Mouse (Mus musculus): ENCODE data around the gene Adgrb3.

The Adgrb3 gene

DNA sequence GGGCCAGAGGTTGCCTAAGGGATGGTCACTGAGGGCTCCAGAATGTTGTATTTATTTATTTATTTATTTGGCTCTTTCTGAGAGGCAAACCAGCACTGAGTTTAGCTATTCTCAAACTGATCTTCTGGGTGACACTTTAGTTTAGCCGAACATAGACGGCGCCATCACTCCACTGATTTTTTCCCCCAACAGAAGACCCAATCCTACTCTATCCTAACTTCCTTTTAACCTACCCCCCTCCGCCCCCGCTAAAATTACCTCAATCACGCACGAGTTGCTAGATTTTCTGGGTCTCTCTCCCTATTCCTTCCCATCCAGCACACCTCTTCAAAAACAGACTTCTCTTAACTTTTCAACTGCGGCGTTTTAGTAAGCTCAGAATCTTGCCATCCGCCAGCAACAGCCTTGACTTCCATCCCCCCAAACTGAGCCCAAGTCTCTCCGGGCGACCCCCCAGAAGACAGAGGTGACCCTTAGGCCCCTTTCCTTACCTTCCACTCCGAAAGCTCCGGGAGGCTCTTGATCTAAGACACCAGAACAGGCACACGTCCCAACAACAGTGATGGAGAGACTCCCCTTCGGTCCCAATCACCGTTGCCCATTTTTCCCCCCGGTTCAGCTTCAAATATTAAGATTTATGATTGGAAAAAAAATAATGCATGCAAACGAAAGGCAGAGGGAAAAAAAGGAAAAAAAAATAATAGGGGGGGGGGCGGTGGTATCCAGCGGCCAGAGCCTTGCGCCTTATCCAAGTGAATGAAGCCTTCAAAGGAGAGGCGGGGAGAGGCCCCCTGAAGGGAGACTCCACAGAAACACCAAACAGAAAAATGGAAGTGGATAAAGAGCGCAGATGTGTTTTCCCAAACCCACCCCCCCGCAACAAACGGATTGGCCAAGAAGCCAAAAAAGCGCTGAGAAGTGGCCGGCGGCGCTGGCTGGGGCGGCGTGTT is at the start of gene Adgrb3:
TSS of gene Adgrb3 (minus strand) at position 737 of the 950 bp plus-strand sequence.
- peak; percentile 55 to 56 for DNase-seq

DNA sequence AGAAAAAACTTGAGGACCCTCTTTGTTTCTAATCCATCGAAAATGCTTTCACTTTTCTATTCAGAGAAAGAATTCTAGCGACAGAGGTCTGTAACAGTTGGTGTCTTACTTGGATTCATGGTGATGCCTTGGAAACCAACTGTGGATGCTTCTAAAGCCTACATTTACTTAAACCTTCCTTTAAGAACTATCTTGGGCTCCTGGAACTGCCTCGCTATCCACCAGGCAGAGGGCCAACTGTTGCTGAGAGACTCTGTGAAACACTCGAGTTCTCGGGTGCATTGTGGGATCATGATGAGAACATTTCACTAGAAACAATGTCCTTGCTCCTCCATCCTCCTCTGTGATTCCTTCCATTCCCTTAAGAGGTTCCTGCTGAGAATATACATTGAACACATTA is 48.0 kb upstream of the Adgrb3 start:
- no peak for DNase-seq

DNA sequence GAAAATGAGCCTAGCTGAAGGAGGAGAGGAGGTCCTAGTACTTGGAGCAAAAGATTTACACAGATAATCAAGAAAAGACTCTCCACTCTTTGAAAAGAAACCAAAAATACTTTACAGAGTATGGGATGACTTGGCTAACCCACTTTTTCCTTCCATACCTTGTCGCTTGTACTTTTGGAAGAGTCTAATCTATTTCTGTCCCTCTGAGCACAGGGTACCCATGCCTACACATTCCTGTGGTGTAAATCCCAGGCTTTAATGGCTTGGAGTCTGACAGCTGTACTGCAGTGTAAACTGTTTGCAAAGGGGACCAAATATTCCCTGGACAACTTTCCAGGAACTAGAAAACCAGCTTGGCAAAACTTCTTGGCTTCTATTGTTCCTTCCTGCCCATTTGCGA is 28.0 kb upstream of the Adgrb3 start:
- no peak for DNase-seq

DNA sequence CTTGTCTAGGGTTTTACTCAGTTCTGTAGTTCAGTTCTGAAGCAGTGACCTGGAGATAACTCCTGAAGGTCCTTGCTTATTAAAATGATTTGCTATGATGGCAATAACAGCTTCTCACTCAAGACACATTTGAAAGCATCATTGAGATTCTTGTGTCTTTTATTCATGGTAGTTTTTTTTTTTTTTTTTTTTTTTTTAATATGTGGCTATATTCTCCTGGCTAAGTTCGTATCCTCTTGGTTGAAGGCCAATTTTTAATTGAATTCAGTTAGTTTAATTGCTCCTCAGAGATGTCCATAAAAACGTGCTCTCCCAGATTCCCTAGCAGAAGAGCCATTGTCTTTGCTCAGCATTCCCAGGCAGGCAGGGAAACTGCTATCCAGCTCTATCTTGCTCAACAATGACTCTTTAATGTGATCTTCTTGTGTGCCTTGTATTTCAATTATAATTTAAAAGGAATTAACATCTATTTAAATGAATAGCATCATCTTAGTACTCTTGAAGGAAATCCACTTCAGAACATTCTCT is 25.0 kb upstream of the Adgrb3 start:
- DNase-seq, result no peak

DNA sequence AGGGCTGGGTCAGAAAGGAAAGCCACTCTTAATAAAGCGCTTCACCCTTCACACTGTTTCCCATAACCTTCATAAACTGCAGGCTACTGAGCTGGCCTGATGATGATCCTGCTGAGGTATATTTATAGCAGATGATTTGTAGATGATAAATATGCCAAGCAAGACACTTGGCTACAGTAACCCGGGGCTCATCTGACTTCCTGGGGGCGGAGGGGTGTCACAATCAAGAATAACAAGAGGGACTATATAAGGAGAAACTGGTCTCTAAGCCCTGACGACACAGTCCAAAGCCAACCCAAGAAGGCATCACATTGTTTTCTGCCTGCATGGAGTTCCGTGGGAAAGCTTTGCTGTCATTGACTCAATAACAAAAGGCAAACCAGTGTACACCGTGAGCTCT is 2.8 kb upstream of the Adgrb3 start:
- peak; percentile 11 to 30 for DNase-seq

DNA sequence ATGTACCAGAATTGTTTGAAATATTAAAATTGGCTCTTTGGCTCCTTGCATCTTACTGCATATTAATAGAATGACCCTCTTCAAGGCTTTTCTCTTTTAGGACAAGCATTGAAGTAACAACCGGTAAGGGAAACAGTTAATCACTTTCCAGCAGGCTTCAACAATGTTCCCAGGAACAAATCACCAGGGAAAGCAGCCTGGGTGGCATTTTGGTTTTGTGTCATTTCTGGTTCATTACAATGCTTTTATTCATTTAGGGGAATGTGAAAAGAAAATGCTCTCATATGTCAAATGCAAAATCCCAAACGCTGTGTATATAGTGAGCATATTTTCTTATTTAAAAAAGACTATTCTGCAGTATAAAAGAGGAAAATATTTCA is 2.0 kb upstream of the Adgrb3 start:
- no peak for DNase-seq

DNA sequence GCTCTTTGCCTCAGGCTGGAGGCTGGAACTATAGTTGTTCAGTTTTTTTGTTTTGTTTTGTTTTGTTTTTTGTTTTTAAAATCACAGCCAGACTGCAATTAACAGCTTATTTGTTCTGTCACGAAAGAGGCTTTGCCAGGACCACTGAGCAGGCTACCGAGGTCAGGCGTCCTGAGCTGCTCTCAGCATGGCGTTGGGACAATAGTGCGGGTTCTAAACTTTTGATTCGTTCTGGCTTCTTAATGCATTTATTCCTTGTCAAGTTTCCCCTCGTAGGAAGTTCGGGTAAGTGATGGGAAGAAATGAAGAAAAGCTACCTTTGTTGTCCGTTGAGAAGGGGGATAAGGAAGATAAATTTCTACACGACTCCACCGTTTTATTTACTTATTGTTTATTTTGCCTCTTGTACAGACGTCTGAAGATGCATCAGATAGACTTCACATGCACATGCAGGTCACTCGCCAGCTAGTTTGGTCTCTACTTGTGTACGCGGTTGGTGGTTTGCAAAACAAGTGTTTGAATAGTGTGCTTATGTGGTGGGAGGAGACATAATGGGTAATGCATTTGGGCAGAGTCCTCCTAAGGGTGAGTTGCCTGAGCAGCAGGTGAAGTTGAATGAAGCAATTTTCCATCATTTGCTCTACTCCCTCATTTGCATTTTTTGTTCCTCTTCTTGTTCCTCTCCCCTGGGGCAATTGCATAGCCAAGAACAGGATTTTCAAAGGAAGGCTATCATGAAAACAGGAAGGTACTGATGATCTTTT is 1.4 kb upstream of the Adgrb3 start:
- peak; percentile 7 to 39 for DNase-seq

- DNase-seq, result peak; percentile 86 to 91
Observed at GRCm38 (mm10) chr1:25829921-25830751, 629 bp upstream of the Adgrb3 start.

- DNase-seq, result peak; percentile 51 to 63
Observed at GRCm38 (mm10) chr1:25828071-25828755, 1.3 kb downstream of the Adgrb3 start.

- peak; percentile 27 to 56 for DNase-seq
Observed at GRCm38 (mm10) chr1:25827436-25827835, 2.1 kb downstream of the Adgrb3 start.

DNA sequence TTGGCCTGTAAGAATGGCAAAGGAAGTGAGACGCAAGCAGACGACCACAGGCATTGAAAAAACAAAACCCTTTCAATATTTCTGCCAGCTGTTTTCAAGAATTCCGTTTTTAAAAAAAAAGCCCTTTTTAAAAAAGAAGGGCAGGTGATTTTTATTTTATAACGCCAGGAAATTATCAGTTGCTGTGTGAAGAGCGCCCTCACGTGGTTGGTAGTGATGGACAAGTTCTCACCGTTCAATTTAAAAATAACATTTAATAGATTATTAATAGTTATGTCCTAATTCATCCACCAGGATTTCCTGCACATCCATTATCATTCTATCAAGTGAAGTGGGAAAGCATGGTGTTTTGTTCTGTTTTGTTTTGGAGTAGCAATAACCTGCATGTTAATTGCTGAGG is 2.7 kb downstream of the Adgrb3 start:
- DNase-seq, result peak; percentile 84 to 85

DNA sequence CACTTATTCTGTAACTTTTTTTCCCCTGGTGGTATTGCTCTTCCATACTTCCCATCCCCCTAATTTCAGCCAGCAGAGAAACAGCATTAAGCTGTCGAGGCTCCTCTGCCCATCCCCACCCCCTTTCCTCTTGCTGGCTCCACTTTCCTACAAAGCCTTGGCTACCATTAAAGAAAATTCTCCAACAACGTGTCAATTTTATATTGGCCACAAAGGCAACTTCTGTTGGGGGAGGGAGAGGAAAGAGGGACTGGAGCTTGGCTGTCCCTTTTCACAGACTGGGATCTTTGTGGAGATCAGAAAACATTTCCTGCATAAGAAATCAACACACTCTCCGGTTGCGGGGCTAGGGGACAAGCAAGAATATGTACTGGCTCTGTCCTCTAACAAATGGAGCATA is 4.9 kb downstream of the Adgrb3 start:
- DNase-seq, result peak; percentile 41 to 52

DNA sequence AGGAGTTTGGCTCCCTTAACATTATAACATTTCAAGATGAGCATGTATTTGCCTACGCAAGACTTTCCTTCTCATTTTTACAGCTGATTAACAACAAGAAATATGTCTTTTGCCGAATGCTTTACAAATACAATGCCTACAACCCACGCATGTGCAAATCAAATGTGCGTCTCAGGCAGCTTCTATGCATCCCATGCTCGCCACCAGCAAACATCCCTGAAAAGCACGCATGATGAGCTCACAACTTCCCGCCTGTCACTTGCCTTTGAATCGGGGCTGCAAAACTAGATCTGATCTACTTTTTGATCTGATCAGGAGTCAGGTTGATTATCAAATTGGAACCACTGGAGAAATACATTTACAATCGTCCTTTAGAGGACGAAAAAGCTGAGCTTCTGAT is 5.5 kb downstream of the Adgrb3 start:
- peak in 1 of 2 experiments; percentile 33 for DNase-seq

DNA sequence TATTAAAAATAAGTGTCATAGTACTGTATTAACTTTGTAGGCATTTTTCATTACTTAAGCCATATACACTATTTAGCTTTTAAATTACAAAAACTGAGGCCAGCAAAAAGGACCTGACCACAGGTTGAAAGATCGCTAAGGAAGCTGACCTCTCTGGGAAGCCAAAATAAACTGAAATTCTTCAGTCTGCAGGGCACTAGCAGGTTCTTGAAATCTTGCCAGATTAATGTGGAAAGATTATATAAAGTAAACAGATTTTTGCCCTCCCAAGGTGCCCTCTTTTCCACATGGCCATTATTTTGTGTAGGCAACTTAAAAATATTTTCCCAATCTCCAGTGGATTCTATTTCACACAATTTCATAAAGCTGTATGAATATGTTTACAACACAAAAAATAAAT is 14.0 kb downstream of the Adgrb3 start:
- peak in 1 of 2 experiments; percentile 22 for DNase-seq

- DNase-seq, result no peak
Observed at GRCm38 (mm10) chr1:25778784-25779183, 50.7 kb downstream of the Adgrb3 start.

DNA sequence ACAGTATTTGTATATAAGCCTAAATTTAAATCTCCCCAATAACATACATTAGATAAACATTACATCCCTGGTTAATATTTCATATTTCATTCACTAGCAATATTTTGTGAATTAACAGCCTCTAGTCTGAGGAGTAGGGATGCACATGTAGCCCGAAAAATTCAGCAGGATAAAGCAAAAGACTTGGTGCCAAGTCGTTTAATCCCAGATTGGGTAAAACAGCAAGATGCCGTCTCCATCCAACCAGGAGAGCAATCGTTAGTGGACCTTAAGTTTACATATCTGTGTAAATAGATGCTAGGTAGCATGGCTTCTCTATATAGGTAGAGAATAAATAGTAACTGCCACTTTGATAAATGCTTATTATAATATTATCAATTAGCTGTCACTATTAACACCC is 52.0 kb downstream of the Adgrb3 start:
- peak in 1 of 2 experiments; percentile 38 for DNase-seq

DNA sequence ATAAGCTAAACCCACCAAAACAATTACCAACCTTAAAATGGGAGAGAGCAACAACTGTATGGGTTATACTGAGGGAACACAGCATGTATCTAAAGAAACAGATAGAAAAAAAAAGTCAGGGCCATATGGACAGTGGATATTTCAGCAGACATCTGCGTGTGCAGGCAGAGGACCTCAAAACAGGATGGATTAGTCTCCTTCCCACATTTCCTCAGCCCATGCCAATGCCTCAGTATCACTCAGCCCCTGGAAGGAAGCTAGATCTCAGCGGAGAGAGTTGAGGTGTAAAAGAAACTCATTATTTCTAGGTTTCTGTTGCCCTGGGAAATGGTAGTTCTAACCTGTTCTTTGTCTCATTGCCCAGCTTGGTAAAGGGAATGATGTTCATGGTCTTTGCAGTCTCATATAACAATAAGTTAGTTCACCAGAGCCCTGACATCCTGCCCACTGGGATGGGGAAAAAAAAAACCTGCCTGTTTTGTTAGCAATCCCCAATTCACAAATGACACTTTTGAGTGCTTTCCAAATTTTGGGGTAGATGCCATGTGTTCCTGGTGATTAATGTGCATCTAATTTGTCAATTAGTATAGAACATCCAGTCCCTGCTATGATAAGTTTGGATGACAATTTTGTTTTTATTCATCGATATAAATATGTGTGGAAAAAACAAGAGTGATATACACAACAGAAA is 53.9 kb downstream of the Adgrb3 start:
- DNase-seq, result peak in 1 of 2 experiments; percentile 38

- no peak for DNase-seq
Observed at GRCm38 (mm10) chr1:25768958-25769357, 60.5 kb downstream of the Adgrb3 start.

GRCm38 (mm10) chr1:25755265-25755664 is 74.2 kb downstream of the Adgrb3 start:
- no peak for DNase-seq

DNA sequence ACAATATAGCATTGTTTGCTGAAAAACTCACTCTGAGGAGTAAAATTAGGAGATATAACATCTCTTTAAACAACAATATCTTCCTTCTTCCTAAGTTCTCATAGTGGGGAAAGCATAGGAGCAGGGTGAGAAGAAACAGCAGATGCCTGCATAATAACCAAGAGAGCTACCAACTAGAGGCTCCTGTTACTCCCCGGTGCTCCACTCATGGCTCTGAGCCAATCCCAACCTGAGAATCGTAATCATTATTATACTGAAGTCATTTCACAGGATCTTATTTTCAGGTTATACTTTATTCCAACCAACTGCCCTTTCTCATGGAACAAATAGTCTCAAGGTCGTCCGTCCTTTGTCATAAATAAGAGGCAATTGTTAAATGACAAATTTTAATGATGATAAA is 75.0 kb downstream of the Adgrb3 start:
- DNase-seq, result peak; percentile 53 to 69

DNA sequence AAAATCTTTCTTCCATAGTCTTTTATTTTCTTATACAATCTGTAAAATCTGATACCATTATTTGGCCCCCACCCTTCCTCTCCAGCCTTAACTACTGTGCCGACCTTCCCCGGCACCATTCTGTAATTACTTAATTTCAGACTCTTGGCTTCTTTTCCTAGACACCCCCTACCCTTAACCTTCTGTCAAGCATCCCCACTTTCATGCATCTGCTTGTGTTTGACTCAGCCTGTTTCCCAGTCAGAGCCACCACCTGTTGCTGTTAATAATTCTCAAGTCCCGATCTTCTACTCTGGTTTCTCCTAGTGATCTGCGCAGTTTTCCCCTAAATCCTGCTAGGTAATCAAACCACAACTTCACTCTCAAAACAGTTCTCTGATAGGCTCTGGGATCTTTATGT is 83.9 kb downstream of the Adgrb3 start:
- DNase-seq, result peak; percentile 39 to 46

Measured in cerebellum, postnatal 14 days (tissue).